Mouse (Mus musculus) cerebellum, adult 8-10 months (tissue): ENCODE measurements at regions not wholly inside any gene's neighbourhood (a gene's known extent, or its start where the extent isn't known, plus 50 kb on each side); places are given as distances from the start of the nearest gene placed in this dataset.
"Not testable (repeated sequence)": the region's sequence is repeated elsewhere in the genome, so short reads cannot be mapped to it uniquely, and the experiment has no call there.

Experiments
- DNase-seq: peaks from one replicate; pipeline ENCODE4 v3.0.0; 2022

DNA sequence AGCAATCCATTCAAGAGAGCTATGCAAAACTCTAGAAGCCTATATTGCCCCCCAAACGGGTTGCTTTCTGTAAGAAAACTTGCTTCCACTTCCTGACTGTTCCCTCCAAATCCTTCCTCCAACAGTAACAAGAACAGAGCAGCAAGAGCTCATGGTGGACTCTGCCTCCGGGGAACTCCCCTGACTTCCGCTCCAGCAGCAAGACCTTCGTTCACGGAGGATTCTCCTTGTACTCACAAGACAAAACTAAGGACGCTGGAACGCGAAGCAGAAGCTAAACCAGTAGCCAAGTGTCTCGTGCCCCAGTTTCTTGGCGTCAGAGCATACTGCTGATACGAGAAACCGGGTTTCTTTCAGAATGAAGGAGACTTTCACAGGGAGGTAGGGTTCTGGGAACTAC lies 50.7 kb downstream of the H2al2a start:
- no peak for DNase-seq

DNA sequence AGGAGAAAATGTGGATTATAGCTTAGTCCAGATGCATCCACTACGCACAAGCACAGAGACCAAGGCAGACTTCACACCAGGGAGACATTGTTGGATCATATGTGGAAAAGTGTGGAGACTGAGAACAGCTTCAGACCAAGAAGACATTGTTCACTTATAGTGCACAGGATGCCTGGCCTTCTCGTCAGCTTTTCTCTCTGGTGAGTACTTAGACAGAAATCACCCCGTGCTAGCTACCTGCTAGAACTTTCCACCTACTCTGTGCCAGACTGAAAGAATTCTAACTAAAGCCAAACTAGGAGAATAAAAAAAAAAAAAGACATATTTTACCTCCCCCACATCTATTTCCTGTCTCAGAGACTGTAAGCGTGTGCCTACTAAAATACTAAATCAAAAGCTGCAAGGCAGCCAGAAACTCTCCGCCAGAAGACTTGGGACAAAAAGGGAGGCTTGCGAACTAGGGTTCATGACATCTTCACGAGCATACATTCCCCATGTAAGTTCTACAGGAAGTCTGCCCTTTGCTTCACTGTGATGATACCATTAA lies 51.3 kb downstream of the H2al2a start:
- DNase-seq, result no peak

DNA sequence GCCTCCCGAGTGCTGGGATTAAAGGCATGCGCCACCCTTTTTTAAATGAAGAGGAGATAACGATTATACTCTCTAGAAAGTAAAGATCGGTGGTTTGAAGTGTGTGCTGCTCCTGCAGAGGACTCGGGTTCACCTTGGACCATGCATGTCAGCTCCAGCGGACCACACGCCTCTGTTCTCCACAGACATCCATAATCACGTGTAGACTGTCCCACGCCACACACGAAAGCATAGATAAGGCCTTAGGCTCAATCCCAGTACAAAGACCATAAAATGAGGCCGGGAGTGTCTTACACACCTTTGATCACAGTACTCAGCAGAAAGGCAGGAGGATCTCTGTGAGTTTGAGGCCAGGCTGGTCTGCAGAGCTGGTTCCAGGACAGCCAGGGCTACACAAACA lies 53.3 kb downstream of the H2al2a start:
- no peak for DNase-seq

DNA sequence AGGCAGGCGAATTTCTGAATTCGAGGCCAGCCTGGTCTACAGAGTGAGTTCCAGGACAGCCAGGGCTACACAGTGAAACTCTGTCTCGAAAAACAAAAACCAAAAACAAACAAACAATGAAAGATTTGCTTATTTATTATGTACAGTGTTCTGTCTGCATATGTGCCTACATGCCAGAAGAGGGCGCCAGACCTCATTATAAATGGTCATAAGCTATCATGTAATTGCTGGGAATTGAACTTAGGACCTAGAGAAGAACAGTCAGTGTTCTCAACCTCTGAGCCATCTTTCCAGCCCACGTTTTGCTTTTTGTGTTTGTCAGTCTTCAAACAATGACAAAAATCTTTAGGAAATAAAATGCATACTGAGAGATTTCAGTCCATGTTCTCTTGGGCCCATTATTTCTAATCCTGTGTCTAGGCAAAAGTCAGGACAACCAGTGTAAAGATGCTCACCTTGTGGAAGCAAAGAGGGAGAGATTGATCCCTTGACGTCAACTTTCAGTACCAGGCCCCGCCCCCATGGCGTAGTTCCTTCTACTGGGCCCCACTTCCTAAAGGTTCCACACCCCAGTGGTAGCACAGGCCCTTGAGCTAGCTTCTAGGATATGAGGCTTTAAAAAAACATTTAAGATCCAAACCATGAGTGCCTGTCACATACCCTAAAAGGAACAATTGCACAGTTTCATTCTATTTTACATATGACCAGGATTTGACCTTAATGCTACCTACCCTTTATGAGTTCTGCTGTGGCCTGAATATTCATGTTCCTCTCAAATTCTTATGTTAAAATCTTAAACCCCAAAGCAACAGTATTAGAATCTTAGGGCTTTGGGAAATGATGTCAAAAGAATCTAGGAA lies 54.0 kb downstream of the H2al2a start:
- DNase-seq, result no peak

DNA sequence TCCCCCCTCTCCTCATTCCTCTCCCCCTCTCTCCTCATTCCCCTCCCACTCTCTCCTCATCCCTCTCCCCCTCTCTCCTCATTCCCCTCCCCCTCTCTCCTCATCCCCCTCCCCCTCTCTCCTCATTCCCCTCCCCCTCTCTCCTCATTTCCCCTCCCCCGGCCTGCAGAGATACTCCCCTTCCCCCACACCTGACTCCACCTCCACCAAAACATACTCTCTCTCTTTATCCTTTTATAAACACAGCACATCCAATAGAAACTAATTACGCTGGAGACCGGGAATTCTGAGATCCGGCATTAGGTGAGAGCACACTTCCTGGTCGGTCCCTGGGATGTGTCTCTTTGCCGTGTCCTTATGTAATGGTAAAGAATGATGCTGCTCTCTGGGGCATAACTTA lies 54.8 kb downstream of the H2al2a start:
- no peak for DNase-seq

DNA sequence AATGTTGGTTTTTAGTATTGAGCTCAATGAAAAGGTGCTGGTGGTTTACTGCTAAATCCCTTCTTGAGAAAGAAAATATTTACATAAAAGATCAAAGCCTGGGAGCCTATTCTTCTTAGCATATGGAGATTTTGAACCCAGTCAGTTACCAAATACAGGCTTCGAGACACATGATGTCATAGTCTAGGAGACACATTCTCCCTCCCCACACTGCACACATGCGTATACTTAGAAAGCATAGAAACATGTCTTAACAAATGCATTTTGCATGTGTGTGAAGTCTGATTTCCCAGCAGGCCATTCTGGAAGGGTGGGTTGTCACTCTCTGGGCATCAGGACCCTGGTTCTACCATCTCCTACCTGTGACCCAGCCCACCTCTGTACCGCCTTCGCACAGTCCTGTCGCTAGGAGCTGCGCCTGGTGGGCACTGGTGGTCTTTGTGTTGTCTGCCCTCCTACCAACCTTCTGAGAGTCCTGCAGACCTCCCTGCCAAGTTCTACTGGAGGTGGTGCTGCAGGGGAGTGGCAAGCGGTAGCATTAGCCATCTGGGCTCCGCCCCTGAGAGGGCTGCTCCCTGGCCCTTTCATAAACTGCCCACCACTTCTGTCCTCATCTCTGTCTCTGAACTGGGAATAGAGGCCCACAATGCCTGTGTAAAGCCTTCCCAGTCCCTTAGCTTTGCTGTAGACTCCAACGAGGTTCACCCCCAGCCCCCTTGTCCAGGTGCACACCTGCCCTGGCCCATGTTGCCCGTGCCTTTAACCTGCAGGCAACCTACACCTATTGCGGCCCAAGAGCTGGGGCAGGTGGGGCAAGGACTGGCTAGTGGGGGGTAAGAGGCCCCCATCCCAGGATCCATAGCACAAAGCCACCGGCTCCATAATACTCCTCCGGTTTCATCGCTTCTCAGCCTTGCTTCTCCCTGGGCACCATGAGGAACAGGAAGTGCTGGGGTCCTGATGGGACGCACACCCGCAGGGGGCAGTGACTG lies 56.6 kb downstream of the H2al2a start:
- DNase-seq, result not testable (repeated sequence)

DNA sequence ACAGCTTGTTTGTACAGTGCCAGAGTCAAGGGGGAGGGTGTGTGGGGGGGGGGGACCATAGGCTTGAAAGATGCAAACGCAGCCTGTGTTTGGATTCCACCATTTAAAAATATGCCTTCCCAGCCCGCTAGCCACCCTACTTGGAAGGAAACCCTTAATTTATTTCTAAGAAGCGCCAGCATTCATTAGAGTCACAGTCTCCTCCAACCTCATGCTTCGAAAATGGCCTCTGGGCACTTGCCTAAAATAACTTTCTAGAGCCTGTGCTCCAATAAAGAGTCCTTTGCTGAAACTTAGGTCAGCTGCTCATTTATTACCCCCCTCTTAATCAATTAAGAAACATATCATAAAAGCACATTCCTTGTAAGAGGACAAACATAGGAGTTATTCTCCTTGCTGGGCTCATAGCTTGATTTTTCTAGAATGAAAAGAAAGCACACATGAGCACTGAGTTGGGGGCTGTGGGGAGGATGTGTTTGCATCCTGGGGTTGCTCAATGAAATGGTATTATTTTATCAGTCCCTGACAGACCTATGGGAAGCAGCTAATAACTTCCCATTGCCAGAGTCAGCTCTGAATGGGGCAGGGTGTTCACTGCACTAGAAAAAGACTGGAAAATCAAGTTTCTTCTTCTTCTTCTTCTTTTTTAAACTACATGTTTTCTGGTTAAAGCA lies 57.4 kb downstream of the H2al2a start:
- DNase-seq, result no peak

DNA sequence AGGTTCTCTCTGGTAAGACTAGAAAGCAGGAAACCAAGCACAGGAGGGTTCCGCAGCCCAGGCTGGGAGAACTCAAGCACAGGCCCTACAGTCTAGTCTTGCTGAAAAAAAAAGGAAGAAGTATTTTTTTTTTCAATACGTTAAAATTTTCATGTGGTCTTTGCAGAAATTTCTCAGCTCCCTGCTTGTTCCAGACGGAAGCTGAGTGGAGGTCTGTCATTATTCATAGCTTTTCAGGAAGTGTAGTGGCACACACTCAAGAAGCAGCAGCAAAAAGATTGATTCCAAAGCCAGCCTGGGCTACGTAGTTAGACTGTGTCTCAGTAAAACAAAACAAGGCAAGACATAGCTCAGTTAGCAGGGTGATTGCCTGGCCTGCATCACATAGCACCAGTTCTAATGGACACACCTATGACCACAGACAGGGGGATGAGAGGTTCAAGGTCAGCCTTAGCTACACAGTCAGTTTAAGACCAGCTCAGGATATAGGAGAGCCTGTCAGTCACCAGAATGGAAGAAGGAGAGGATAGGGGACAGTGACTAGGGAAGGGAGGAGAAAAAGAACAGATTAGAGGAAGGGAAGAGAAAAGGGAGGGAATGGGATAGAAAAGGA lies 60.1 kb downstream of the H2al2a start:
- DNase-seq, result no peak

DNA sequence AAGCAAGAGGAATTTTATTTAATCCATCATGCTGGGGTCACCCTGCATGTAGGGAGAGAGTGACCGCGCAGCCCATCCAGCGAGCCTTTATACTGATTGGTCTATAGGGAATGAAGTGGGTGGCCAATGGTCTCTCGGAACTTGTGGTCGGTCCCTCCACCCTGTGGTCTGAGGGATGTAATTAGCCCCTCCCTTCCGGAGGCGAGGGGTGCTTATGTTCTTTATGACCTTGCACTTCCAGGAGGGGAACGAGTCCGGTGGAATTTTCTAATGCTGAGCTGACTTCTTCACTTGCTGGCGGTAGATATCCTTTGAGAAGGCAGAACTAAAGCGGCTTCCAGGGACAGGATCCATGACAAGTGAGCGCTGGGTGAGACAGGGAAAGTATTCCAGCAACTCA lies 60.8 kb downstream of the H2al2a start:
- no peak for DNase-seq

DNA sequence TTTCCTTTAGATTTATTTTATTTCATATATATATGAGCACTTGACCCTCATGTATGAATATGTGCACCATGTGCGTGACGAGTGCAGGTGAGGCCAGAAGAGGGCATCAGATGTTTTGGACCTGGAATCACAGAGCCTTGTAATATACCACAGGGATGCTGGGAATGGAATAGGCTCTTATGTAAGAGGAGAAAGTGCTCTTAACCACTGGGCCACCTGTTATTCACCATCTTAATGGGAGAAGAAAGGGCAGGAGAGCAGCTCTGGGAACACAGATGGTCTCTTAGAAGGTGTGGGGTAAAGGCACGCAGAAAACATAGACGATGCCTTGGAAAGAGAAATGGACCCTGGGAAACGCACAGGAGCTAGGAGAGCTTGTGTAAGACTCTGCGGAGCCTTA lies 61.3 kb downstream of the H2al2a start:
- no peak for DNase-seq

DNA sequence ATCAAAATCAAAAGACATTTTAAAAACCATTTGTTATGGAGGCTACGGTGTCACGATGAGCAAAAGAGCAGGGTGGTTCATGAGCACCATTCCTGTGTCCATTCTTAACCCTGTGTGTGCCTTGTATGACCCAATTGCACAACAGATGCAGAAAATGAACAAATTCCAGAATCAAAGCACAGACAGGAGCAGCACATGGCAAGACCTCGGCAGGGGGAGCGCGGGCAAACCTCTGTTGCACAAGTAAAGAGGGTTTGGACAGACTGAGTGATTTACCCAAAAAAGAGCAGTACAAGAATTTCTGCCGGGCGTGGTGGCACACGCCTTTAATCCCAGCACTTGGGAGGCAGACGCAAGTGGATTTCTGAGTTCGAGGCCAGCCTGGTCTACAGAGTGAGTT lies 62.1 kb downstream of the H2al2a start:
- DNase-seq, result no peak

DNA sequence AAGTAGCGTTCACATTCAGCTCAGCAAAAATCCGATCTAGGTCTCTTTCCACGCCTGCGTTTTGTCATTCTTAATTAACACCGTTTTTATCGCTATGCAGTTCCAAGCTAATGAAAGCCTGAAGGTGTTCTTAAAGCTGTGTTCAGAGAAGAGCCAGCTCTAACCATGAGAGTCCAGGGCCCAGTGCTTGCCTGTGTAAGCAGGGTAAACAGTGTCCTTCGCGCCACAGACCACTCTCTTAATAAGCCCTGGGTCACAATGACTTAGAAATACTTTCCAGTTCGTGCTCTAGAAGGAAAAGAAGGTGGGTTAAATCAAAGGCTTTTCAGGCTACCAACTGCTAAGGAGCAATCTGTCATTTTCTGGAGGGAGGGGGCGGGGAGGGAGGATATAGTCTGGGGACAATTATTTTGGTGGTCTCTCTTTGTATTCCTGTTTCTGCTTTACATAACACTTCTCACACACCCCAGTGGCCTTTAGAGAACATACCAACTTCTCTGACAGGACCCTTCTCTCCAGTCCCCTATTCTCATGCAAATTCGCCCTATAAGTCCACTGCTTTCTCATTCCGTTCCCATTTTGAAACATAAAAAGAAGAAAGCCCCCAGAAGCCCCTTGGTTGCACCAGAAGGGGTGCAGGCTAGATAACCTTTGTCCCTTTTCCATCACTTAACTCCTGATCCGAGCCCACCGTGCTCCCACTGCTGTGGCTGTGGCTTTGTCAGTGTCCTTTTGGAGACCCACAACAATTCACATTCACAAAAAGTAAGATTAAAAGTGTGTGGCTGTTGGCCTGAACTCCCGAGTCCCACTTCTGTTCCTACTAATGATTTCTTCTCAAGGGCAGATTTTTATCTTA lies 63.6 kb downstream of the H2al2a start:
- DNase-seq, result no peak

DNA sequence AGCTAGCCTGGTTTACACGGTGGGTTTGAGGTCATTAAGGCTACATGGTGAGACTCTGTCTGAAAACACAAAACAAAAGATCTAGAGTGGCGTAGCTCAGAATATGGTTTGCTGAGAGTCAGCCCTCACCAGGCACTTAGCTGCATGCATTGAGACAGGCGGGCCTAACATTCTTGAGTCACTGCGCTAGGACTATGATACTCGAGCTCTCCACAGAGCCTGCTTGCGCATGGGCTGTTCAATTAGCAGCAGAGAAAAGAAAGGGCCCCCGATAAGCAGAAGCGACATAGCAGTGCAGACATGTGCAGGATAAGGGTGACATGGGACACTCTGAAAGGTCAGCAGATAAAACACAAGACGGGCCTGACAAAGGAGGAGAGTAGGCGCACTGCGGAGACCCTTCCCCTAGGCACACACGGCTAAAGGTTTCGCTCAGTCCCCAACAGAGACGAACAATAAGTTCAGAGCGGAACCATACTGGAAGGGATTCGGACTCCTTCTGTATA lies 64.3 kb downstream of the H2al2a start:
- DNase-seq, result no peak

DNA sequence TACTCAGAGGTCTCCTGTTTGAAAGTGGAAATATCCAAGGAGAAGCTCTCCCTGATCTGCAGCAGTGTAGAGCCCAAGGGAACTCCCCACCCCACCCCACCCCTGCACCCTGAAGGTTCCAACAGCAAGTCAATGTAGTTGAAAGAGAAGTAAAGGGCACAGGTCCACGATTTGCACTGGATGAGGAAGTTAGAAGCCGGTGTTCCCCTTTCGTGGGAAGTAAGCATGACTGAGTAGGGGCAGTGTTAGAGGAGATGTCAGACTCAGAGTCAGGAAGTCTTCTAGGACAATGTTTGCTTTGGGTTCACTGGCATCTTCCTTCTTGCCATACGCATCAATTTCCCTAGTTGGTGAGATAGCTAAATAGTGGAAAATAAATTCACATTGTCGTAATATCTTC lies 64.9 kb downstream of the H2al2a start:
- DNase-seq, result no peak

DNA sequence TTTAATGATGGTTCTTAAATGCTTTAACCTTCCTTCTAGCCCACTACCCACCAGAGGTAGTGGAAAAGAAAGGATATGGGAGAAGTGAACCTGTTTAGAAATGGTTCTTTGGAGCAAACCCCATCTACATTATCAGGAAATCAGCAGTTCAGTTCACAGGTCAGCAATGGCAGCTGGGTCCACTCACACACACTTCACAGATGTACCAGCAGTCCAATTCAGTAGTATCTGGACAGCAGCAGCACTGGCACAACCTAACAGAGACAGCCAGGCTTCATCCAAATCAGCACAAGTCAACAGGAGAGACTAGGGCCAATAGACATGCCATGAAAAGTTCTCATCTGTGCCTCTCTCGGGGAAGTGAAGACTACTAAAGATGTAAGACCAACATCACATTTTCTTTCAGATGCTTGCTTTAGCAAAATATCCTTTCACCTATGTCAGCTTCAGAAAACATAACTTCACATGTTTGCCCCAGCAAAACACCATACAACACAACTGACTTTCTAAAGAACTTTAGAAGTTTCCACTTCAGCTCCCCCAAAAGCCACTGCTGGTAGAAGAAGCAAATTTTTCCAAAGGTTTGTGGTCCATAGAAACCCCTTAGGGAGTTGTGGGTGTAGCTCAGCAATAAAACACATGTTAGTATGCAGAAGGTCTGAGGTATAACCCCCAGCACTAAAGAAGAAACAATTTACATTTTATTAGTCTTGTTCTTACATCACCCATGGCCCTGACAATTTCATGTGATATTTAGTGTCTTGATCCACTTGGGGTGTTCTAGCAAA lies 77.7 kb downstream of the H2al2a start:
- DNase-seq, result no peak

DNA sequence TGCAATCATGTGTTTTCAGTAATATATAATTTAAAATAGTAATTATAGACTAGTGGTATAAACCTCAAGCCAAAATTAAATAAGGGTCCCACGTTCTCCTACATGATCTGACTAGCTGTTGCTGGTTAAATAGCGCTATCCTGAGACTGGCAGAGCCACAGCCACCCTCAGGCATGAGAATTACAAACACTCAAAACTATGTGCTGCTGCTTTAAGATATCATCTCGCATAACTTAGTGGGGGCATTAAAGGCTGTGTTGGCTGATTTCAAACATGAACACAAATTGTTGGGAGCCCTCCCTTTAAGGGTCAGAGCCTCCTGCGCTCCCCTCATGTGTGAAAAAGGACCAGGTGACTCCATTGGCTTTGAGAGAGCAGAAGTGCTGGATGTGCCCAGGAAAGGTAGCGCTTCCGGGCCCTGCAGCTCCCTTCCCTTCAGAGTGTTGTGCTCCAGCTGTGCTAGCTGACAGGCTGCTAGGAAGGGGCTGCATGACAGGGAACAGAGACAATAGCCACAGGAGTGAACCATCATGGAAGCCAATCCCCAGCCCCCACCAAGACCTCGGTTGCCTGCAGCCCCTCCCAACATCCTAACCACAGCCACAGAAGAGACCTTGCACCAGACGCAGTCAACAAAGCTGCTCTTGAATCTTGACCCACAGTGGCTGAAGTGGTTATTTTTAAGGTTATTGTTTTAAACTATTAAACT lies 79.4 kb downstream of the H2al2a start:
- no peak for DNase-seq

DNA sequence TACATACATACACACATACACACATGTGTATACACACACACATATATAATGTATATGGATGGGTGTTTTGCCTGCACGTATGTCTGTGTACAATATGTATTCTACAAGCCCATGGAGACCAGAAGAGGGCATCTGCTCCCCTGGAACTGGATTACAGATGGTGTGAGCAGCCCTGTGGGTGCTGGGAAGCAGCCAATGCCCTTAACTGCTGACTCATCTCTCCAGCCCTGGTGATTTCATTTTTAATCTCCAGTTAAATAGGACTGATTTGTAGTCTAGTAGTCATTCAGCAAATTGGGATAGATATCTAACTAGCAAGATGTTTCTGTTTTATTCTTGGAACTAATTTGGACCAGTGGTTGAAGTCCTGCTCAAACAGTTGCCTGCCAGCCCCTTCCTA lies 94.1 kb downstream of the H2al2a start:
- DNase-seq, result no peak

DNA sequence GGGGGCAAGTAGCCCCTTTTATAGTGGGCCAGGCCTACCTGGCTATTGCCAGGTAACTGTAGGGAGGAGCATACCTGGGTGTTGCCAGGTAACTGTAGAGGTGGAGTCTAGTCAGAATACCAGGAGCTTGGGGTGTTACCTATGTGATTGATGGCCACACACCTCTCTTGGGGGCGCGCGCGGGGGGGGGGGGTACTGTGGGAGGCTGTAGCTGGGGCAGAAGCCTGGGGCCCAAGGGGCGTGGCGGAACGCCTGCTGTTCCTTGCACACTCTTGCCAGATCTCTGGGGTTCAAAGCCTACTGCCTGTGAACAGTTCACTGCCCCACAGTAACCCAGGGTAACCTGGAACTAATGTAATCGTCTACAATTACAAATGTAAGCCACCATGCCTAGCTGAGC lies 96.6 kb downstream of the H2al2a start:
- no peak for DNase-seq

DNA sequence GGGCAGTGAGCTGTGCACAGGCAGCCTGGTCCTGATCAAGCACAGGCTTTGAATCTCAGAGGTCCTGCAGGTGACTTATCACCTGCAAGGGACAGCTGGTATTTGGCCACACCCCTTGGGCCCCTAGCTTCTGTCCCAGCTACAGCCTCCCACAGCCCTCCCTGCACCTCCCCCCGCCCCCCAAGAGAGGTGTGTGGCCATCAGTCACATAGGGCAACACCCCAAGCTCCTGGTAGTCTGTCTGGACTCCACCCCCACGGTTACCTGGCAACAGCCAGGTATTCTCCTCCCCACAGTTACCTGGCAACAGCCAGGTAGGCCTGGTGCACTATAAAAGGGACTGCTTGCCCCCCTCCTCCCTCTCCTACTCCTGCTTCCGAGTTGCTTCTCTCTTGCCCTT lies 98.0 kb downstream of the H2al2a start:
- DNase-seq, result no peak

DNA sequence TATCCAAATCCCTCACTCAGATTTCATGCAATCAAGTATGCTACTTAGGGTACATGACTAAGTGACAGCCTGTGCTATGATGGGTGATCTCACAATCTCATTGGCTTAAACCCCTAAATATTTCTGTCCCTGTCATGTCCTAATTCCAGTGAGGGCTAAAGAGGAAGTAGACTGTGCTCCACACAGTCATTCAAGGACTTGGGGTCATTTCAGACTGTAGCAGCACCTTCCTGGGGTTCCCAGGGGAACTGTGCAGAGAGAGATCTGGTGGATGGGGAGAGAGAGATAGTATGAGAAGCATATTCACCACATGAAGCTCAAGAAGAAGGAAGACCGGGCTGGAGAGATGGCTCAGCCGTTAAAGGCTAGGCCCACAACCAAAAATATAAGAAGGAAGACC lies 100.7 kb downstream of the H2al2a start:
- no peak for DNase-seq
